Mouse (Mus musculus): ENCODE measurements around the gene Gm27027.
A peak's percentile ranks its signal among the peaks of the same experiment; 100 is the strongest.

Gm27027 gene

DNA sequence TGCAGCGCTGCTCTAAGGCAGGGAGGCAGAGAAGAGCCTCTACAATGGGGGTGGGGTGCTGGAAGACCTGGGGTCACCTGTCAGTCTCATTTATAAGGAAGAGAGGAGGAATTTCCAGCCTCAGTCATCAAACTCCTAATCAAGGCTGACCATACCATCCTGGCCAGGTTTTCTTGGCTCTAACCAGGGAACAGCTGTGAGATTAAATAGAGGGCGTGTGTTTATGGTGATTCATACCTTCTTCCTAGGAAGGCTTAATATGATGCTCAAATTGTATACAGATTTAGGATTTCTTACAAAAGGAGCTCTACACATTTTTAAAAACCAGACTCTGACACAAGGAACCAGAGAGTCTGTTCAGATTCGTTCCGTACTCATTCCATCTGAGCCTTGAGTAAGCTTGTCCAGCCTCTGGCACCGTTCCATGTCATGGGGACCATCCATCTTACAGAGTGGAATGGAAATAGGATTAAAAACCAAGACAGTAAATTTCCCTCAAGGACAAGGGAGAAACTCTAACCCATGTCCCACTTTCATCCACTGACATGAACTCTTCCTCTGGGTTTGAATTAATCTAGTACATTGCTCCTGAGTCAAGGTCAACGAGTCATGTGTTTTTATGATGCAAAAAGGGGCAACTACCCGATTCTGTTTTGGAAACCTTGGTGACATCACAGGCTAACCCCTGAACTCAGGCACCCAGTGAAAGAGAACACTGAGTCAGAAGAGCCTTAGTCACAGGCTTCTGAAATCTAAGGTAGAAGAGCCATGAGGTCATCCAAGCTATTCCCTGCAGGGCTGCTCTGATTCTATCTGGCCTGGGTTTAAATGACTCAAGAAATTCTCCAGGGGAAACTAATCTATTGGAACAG, 16.7 kb downstream of the Gm27027 start:
- ATAC-seq (ENCODE audit: insufficient number of reproducible peaks, low FRiP score, low TSS enrichment), result no peak

DNA sequence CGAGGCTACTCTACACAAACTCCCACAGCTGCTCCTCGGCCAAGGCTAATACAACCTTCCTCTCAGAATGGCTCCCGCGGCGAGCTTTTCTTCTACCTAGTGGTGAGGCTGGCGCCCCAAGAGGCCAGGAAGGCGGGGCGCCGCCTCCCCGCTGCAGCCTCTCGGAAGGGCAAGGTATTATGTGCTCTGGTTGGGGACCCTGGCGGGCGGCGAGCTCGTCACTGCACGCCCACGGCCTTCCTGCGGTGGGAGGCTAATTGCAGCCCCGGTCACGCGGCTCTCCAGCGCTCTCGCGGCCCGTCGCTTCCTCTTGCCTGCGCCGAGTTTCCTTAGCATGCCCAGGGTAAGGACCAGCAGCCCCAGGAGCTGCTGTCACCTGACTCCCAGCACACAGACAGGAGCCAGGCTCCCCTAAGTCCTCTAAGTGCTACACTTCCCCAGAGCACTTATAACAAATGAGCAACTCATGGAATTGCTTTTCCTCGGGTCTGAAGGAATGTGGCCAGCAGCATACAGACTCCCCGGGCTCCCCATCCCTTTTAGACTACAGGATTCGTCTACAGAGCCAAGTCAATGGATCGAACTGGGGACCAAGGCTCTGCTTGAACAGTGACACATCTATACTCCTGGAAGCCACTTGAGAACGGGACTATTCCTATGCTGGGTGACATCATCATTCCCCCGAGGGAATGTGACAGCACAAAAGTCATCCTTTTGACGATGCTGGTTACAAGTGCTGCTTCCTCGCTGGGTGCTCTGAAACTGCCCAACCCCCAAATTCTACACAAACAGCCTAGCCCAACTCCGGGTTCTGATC, 19.5 kb downstream of the Gm27027 start:
- peak; percentile 70 for ATAC-seq (ENCODE audit: insufficient number of reproducible peaks, low FRiP score, low TSS enrichment)

DNA sequence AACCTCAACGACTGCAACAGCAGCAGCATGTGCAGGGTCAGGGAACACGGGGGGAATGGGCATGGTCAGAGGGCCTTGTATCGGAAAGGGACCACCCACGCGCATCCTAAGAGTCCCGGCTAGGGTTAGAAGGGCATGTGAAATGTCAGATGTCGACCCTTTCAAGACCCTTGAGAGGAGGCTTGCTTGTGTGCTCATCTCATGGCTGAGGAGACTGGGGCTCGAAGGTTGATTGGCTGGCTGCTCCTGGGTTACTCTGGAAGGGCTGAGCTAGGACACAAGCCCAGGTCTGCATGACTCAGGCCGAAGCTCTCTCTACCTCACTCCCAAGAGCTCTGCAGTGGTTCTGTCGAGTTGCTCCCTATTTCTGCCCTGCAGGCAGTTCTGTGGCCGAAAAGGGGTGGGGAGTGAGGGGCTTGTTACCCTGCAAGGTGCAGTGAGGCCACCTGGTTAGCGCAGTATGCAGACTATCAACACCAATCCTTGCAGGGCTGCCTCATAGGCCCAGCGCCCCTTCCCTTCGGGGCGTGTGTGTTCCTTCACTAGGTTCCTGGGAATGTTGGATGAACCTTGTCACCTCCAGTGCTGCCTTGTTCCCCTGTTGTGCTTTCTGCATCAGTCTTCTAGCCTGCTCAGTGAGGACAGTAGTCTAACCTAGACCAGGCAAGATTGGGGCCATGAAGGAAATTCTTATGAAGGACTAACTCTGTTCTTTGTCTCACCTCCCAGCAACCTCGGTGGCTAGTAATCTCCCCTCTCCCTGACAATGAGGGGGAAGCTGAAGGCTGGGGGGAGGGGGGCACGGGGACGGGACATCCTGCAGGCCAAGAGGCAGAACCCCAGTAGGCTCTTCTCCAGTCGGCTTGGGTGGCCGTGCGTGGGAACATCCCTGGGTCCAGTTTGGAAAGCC, 20.4 kb downstream of the Gm27027 start:
- ATAC-seq (ENCODE audit: insufficient number of reproducible peaks, low FRiP score, low TSS enrichment), result 0 out of 2 replicates have a peak, but pooled peaks have one; percentile 7

DNA sequence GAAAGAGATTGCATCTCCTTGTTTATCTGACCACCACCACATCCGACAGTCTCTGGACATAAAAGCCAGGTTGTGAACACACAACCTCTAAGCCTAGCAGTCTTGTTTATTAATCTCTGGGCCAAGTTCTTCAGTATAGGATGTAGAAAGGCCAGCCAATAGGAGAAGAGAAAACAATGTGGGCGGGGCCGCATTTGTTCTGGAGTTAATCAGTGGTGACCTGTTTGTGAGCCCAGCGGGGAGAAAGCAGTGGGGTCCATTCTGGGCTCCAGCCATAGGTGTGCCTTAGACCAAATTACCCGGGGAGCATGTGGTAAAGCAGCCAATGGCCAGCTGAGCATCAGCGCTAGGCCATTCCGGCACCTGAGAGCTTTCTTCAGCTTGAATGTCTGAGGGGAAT, 21.1 kb downstream of the Gm27027 start:
- no peak for ATAC-seq (ENCODE audit: insufficient number of reproducible peaks, low FRiP score, low TSS enrichment)

DNA sequence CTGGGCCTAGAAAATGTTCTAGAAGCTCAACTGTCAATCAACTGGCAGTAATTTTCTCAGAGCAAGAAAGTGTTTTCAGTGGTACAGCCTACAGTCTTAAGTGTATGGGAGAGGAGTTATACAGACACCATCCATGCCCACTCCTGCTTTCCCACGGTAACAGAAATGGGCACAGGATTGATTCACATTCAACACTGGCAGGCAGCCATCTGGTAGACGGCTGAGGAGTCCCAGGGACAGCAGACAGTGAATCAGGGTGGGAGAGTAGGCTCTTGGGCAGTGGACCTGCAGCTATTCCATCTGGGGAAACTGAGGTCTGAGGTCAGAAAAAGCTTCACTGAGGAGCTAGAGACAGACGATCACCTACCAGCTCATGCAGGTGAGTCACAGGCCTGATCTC, 24.5 kb downstream of the Gm27027 start:
- no peak for ATAC-seq (ENCODE audit: insufficient number of reproducible peaks, low FRiP score, low TSS enrichment)

DNA sequence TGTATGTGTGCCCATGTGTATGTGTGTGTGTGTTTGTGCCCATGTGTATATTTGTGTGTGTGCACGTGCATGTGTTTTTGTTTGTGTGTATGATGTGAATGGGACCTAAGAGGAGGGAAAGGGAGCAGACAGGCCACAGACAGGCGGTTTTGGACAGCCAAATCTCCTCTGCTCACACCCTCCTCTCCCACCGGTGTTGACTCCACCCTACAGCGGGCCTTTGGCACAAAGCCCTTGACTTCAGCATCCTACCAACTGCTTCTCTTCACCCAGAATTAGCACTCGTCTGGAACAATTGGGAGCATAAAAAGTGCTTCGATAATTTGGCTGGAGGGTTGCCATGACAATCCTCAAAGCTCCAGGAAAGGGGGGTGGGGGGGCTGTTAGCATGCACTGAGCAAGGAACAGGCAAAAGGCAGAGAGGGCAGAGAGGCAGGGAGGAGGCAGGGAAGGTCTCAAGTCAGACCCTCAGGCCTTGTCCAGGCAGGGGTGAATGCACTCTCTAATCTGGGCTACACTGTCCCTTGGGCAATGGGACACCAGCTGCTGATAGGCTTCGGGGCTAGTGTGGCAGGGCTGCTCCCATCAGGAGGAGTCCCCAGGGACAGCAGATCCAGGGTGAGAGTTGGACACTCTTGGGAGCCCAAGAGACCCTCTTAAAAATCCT, 31.5 kb downstream of the Gm27027 start:
- ATAC-seq (ENCODE audit: insufficient number of reproducible peaks, low FRiP score, low TSS enrichment), result no peak

DNA sequence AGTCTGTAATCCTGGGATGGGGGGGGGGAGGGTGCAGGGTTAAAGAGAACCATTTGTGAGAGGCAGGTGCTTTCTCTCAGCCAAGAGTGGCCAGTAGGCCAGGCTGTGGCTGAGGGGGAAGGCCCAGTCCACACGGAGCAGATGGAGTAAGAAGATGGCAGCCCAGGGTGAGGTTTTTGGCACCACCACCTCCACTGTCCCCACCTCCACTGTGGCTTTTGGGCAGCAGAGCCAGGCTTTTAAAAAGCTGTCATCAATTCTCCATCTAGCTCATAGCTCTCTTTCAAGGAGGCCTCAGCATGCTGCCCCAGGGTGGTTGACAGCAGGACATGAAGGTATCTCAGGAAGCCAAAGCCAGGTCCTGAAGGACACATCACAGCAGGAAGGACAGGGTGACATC, 32.4 kb downstream of the Gm27027 start:
- 0 out of 2 replicates have a peak, but pooled peaks have one; percentile 17 for ATAC-seq (ENCODE audit: insufficient number of reproducible peaks, low FRiP score, low TSS enrichment)

DNA sequence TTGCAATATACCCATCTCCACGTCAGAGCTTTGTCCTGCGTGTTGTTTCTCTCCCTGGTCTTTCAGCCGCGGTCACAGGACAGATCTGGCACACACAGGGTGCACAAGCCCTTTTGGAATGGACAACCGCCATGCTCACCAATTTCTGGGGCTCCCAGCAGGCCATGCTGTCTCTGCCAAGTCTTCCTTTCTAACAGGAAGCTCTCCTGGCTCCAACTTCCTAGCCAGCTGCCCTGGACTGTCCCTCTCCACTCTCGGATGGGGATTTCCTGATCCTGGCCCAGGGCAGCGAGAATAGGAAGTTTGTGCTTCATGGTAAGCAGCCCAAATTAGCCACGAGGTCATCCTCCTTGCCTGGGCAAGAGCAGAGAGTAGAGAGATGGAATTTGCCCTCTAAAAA, 34.4 kb downstream of the Gm27027 start:
- peak; percentile 65 for ATAC-seq (ENCODE audit: insufficient number of reproducible peaks, low FRiP score, low TSS enrichment)

DNA sequence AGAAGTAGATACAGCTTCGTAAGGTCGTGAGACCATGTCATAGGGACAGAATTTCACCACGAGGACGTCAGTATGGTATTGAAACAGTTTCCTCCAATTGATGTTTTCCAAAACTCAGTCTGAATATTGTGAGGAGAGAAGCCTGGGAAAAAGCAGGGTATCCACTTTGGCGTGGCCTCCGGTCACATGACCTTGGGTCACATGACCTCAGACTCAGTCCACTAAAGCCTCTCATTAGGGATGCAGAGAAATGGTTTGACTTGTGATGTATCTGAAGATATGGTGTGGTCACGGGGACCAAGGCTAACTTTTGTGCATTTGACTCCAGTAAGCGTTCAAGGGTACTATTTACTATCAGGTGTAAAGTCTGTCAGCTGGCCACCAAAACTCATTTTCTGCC, 36.8 kb downstream of the Gm27027 start:
- no peak for ATAC-seq (ENCODE audit: insufficient number of reproducible peaks, low FRiP score, low TSS enrichment)

DNA sequence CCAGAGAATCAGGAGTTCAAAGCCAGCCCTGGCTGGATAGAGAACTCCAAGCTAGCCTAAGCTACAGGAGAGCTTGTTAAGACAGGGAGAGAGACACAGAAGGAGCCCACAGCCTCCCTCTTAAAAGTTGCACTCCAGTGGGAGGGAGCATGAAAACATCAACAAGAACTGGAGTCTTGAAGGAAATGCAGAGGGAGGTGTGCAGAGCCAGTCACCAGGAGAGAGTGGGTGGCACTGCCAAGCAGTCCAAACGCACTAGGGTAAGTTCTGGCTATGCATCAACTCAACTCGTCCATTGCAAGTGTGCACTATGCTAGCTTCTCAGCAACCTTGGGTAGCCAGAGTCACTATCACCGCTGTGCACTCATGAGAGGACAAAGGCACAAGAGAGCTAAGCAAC, 37.9 kb downstream of the Gm27027 start:
- ATAC-seq (ENCODE audit: insufficient number of reproducible peaks, low FRiP score, low TSS enrichment), result no peak

DNA sequence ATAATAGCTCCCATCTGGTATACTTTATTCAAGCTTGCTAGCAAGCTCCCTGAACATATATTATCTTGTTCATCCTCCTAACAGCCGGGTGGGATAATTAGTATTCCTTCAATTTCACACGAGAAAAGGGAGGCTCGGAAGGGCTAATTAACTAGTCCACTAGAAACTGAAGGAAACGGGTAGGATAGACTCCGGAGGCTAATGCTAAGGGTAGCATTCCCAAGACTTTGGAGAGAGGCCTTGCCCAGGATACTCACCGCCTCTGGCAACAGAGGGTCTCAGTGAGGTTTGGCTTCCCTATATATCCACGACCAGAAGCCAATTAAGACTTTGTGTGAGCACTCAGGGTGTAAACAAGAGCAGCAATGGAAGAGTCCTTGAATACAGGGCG, 38.4 kb downstream of the Gm27027 start:
- no peak for ATAC-seq (ENCODE audit: insufficient number of reproducible peaks, low FRiP score, low TSS enrichment)

DNA sequence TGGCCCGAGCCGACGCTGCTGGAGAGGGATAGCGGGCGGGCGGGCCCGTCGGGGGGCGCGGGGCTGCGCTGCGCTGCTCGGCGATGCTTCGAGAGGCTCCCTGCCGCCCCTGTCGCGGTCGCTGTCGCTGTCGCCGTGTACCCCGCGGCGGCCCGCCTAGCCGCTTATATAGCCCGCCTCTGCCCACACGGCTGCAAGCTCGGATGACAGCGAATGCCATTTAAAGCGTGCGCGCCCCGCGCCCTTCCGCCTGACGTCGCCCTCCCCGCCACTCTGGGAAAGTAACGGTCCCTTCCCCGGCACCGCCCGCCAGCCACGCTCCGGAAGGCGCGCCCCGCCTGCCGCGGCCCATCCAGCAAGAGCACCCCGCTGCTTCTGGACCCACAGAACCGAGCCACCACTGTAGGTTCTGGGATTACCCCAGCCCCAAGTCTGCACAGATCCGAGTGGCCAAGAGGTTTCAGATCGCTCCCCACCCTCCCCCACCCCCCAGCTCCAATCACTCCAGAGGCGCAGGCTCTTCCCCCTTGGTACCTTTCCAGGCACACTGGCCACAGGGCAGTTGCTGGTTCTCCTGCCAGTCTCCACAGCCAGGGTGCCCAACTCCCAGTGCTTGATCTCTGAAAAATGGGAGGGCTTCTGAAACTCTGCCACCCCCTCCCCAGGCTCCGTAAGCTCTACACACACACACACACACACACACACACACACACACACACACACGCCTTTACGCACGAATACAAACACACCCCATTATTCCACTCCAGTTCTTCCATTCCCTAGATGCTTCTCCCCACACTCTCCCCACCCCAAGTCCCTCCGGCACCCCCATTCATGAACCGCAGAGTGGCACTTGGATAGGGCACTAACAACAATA, 39.0 kb downstream of the Gm27027 start, which contains the start of gene Gm13889:
TSS of gene Gm13889 (minus strand) at position 294 of the 877 bp plus-strand sequence.
- peak; percentile 10; the same call in 1 of the 2 replicates for ATAC-seq (ENCODE audit: insufficient number of reproducible peaks, low FRiP score, low TSS enrichment)

DNA sequence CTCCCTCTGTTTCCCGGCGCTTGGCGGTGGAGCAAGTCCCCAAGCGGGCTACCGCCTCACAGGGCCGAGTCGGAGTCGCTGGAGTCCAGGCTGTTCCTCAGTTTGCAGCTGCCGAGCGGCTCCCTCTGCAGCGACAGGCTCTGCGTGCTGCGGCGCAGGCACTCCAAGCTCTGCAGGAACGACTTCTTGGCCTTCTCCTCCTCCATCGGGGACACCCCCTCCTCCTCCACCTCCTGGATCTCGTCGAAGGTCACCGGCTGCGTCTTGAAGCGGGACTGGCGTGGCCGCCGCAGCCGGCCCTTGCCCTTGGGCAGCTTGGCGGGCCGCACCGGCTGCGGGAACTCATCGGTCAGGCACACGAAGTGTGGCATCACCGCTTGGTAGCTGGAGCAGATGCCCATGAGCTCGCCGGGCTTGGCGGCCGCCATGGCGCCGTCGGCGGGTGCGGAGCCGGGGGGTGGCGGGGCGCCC, 39.8 kb downstream of the Gm27027 start:
- peak; percentile 41 for ATAC-seq (ENCODE audit: insufficient number of reproducible peaks, low FRiP score, low TSS enrichment)

DNA sequence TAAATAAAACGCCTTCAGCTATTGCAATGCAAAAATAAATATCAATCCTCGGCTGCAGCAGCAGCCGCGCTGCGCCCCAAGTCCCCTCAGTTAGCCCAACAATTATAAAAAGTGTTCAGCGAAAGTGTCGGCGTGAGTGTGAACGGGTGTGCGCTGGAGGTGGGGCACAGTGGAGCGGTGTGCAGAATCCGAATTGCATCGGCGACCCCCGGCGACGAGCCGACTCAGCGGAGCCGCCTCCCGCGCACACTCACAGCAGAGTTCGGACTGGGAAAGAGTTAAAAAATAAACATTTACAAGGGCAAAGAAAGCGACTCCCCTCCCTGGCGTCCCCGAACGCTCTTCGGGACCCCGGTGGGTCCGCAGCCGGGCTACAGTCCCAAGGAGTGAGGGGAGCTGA, 40.3 kb downstream of the Gm27027 start:
- no peak for ATAC-seq (ENCODE audit: insufficient number of reproducible peaks, low FRiP score, low TSS enrichment)

DNA sequence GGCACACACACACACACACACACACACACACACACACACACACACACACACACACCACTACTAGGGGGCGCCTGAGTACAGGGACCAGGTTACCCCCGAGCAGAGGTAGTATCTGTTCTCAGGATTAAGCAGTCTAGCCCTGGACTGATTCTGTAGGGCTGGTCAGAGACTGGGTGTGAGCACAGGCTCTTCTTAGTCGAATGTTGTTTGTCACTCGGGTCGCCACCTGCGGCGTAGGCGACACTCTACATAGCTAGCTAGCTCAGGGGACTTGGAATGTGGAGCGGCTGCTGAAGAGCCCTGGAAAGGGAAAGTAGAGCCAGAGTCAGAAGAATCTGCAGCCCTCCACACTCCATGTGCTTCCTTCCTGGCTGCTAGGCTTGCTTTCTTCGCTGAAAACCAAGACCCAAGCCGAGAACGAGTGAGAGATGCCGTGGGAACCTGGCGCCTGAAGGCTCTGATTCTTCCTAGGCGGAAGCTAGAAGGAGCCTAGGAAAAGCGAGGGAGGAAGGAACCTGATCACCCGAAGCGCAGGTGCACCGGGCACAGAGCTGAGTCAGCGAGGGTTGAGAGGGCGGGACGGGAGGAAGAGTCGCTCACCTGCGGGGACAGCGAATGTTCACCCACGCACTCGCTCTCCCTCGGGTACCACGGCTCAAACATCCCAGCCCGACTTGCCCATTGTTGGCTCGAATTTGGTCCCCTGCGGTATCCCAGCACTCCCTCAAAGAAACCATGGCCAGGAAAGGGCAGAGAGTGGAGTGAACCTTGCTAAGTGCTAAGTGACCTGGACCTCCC, 41.2 kb downstream of the Gm27027 start:
- ATAC-seq (ENCODE audit: insufficient number of reproducible peaks, low FRiP score, low TSS enrichment), result peak; percentile 56

DNA sequence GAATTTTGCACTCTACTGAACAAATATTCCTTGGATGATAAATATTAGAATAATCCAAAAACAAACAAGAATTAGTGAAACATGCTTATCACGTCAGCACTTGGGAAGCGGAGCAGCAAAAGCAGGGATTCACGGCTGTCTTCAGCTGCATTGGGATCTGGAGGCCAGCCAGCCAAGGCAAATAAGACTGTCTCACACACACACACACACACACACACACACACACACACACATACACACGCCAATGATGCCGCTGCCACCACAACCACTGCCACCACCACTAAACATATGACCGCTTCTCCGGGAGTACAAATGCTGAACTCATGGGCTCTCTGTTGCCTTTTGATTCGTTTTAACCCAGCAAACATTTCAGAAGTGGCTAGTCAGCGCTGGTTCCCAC, 42.4 kb downstream of the Gm27027 start:
- ATAC-seq (ENCODE audit: insufficient number of reproducible peaks, low FRiP score, low TSS enrichment), result no peak

DNA sequence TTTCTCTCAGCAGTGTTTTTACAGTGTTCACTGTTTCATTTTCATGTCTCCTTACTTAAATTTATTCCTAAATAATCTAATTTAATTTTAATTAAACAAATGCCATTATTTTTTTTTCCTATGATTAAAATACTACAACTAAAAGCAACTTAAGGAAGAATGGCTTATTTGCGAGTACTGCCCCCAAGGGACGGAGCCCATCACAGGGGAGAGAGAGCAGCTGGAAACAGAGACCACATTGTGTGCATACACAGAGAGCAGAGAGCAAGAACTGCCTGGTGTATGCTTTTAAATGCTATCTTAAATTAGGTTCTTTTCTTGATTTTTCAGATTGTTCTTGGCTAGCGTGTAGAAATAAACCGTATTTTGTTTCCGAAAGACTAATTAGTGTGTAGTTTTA, 49.2 kb downstream of the Gm27027 start:
- no peak for ATAC-seq (ENCODE audit: insufficient number of reproducible peaks, low FRiP score, low TSS enrichment)

DNA sequence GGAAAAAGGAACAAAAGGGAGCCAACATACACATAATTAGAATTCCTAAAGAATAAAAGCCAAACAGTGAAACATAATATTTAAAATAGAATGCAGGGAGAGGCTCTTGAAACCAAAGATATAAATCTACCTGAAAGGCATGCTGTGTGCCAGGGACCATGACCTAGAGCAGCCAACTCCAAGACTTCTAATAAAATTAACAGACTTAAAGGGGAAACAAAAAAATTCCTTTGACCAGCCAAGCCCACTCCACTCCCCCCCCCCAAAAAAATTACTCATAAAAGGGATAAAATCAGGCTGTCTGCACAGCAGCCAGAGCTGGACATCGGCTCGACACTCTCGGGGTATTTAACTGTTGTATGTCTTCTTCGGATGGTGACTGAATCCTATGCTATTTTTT, 51.3 kb downstream of the Gm27027 start:
- no peak for ATAC-seq (ENCODE audit: insufficient number of reproducible peaks, low FRiP score, low TSS enrichment)
